30 mouse cellular contexts compared by ENCODE assay signal in the genomic region with DNA sequence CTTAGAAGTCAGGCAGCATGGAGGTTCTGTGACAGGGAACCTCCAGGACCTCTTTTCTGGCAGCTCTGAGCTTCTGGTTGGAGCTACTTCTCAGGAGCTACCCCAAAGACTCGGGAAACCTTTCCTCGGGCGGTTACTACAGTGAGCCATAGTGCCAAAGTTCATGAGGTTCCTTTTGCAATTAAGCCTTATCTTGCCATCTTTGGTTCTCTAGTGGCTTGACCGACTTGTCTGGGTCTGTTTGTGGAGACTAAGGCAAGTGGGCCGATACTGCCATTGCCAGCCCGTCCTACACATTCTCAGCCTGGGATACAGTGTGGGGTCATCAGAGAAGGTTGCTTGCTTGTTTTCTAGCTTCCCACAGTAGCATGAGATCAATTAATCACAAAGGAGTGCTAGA. TPM values are rescaled to one million over a fixed set of nuclear protein-coding genes. Genes with fewer than 3 reads are reported as not detected.
"Had no signal": no experiment of that assay in that cellular context is flagged by ENCODE, and none has a peak within 500 bp of the region (broad histone marks: within the 10 kb centered on the region; RNA-seq: fewer than 3 reads in every experiment).

No protein-coding gene starts in this region.

- DNase-seq: cerebellum, adult 2 months; cerebellum, adult 8-10 months; cerebellum, adult 9-10 months; cerebellum, adult 9-11 months; cerebellum, postnatal 10 days; cerebellum, postnatal 14 days; cerebellum, postnatal 25 days; cerebellum, postnatal 36 days; forebrain, postnatal 0 days; gastrocnemius, adult 2 months; gastrocnemius, postnatal 10 days; gastrocnemius, postnatal 14 days; gastrocnemius, postnatal 25 days; gastrocnemius, postnatal 36 days; heart, adult 18-20 months; heart, adult 2 months had no signal

- H3K4me3 ChIP-seq: embryonic facial prominence, embryonic 10.5 days; embryonic facial prominence, embryonic 12.5 days; embryonic facial prominence, embryonic 13.5 days; embryonic facial prominence, embryonic 15.5 days; erythroblast, embryonic 14.5 days; forebrain, embryonic 10.5 days; forebrain, embryonic 12.5 days; forebrain, embryonic 13.5 days; forebrain, embryonic 15.5 days; gastrocnemius, adult 2 months; heart, adult 2 months had no signal

- H3K27ac ChIP-seq: embryonic facial prominence, embryonic 10.5 days; embryonic facial prominence, embryonic 12.5 days; embryonic facial prominence, embryonic 13.5 days; embryonic facial prominence, embryonic 15.5 days; forebrain, embryonic 10.5 days; forebrain, embryonic 12.5 days; forebrain, embryonic 13.5 days; forebrain, embryonic 15.5 days; gastrocnemius, adult 2 months; heart, adult 2 months had no signal

- H3K27me3 ChIP-seq: embryonic facial prominence, embryonic 12.5 days; embryonic facial prominence, embryonic 13.5 days; embryonic facial prominence, embryonic 15.5 days; forebrain, embryonic 12.5 days; forebrain, embryonic 13.5 days; forebrain, embryonic 15.5 days had no signal

- H3K4me1 ChIP-seq: embryonic facial prominence, embryonic 12.5 days; embryonic facial prominence, embryonic 13.5 days; forebrain, embryonic 12.5 days; forebrain, embryonic 13.5 days; forebrain, embryonic 15.5 days had no signal

- H3K4me2 ChIP-seq: embryonic facial prominence, embryonic 12.5 days; embryonic facial prominence, embryonic 13.5 days; embryonic facial prominence, embryonic 15.5 days; forebrain, embryonic 12.5 days; forebrain, embryonic 13.5 days; forebrain, embryonic 15.5 days had no signal

- ATAC-seq: forebrain, embryonic 13.5 days; forebrain, embryonic 14.5 days; forebrain, embryonic 15.5 days; forebrain, embryonic 16.5 days; forebrain, postnatal 0 days had no signal

- H3K9me3 ChIP-seq: embryonic facial prominence, embryonic 10.5 days; embryonic facial prominence, embryonic 12.5 days; embryonic facial prominence, embryonic 13.5 days; embryonic facial prominence, embryonic 15.5 days; forebrain, embryonic 10.5 days; forebrain, embryonic 12.5 days; forebrain, embryonic 13.5 days; forebrain, embryonic 15.5 days had no signal

- H3K9ac ChIP-seq: embryonic facial prominence, embryonic 12.5 days; embryonic facial prominence, embryonic 13.5 days; embryonic facial prominence, embryonic 15.5 days; forebrain, embryonic 12.5 days; forebrain, embryonic 13.5 days; forebrain, embryonic 15.5 days; forebrain, postnatal 0 days had no signal

RNA-seq across cellular contexts. Expression of gene Clec2l, which starts 29.7 kb away (rescaled TPM):
- total RNA-seq: common myeloid progenitor, adult 5-6 weeks; gastrocnemius, adult 18-20 months had no signal

RNA-seq across cellular contexts. Expression of gene Klrg2, which starts 55.5 kb away (rescaled TPM):
- total RNA-seq: common myeloid progenitor, adult 5-6 weeks had no signal
- polyA plus RNA-seq: erythroblast, embryonic 14.5 days; forebrain, embryonic 11.5 days; forebrain, embryonic 12.5 days; forebrain, embryonic 14.5 days; forebrain, embryonic 16.5 days had no signal
